Mouse (Mus musculus): ENCODE results near the gene Triobp.
A peak's percentile ranks its signal among the peaks of the same experiment; 100 is the strongest.

Triobp gene

GRCm38 (mm10) chr15:78947657-78948056, at the start of gene Triobp:
Gene Triobp (plus strand): TSS chr15:78947724.
- peak; percentile 83 for DNase-seq (ENCODE audit: low spot score)

GRCm38 (mm10) chr15:78898507-78899001, 49.0 kb upstream of the Triobp start:
- no peak for DNase-seq (ENCODE audit: low spot score)

GRCm38 (mm10) chr15:78899409-78899739, 48.1 kb upstream of the Triobp start, which contains the start of gene Gm49510:
Gene Gm49510 (plus strand): TSS chr15:78899667.
- no peak for DNase-seq (ENCODE audit: low spot score)

- peak; percentile 76 for DNase-seq (ENCODE audit: low spot score)
Measured at GRCm38 (mm10) chr15:78899740-78900584, 47.6 kb upstream of the Triobp start, which contains the start of gene Sh3bp1. Gene Sh3bp1 (plus strand): TSS chr15:78899768.

- DNase-seq (ENCODE audit: low spot score): no peak
Measured at GRCm38 (mm10) chr15:78900585-78901421, 46.7 kb upstream of the Triobp start.

- no peak for DNase-seq (ENCODE audit: low spot score)
Measured at GRCm38 (mm10) chr15:78901422-78901789, 46.1 kb upstream of the Triobp start.

GRCm38 (mm10) chr15:78903243-78903642, 44.3 kb upstream of the Triobp start:
- DNase-seq (ENCODE audit: low spot score): peak; percentile 67

- no peak for DNase-seq (ENCODE audit: low spot score)
Measured at GRCm38 (mm10) chr15:78908399-78908798, 39.1 kb upstream of the Triobp start.

GRCm38 (mm10) chr15:78908982-78909381, 38.5 kb upstream of the Triobp start:
- no peak for DNase-seq (ENCODE audit: low spot score)

- no peak for DNase-seq (ENCODE audit: low spot score)
Measured at GRCm38 (mm10) chr15:78912040-78912439, 35.5 kb upstream of the Triobp start.

- peak; percentile 87 for DNase-seq (ENCODE audit: low spot score)
Measured at GRCm38 (mm10) chr15:78913632-78914090, 33.9 kb upstream of the Triobp start, which contains the start of gene Pdxp. Gene Pdxp (plus strand): TSS chr15:78913919.

GRCm38 (mm10) chr15:78914091-78914822, 33.3 kb upstream of the Triobp start:
- DNase-seq (ENCODE audit: low spot score): no peak

- no peak for DNase-seq (ENCODE audit: low spot score)
Measured at GRCm38 (mm10) chr15:78914823-78915659, 32.5 kb upstream of the Triobp start.

- no peak for DNase-seq (ENCODE audit: low spot score)
Measured at GRCm38 (mm10) chr15:78915660-78916017, 31.9 kb upstream of the Triobp start.

GRCm38 (mm10) chr15:78916052-78916826, 31.3 kb upstream of the Triobp start:
- DNase-seq (ENCODE audit: low spot score): no peak

GRCm38 (mm10) chr15:78918126-78918525, 29.4 kb upstream of the Triobp start:
- DNase-seq (ENCODE audit: low spot score): no peak

- DNase-seq (ENCODE audit: low spot score): no peak
Measured at GRCm38 (mm10) chr15:78919914-78920313, 27.6 kb upstream of the Triobp start.

GRCm38 (mm10) chr15:78922700-78923099, 24.8 kb upstream of the Triobp start:
- no peak for DNase-seq (ENCODE audit: low spot score)

- DNase-seq (ENCODE audit: low spot score): no peak
Measured at GRCm38 (mm10) chr15:78923585-78923984, 23.9 kb upstream of the Triobp start.

GRCm38 (mm10) chr15:78925129-78925528, 22.4 kb upstream of the Triobp start:
- no peak for DNase-seq (ENCODE audit: low spot score)
